Mouse (Mus musculus): ENCODE measurements around the gene BB287469. TPM values are rescaled to one million over a fixed set of nuclear protein-coding genes. Genes with fewer than 3 reads are reported as not detected.
"Not testable (repeated sequence)": the region's sequence is repeated elsewhere in the genome, so short reads cannot be mapped to it uniquely, and the experiment has no call there.

The BB287469 gene
- not detected for polyA plus RNA-seq (2012; fragmentation: generic; extraction: Trizol)
- long read RNA-seq, experiment 1 = 0 reads
- long read RNA-seq, experiment 2 = 0 reads

DNA sequence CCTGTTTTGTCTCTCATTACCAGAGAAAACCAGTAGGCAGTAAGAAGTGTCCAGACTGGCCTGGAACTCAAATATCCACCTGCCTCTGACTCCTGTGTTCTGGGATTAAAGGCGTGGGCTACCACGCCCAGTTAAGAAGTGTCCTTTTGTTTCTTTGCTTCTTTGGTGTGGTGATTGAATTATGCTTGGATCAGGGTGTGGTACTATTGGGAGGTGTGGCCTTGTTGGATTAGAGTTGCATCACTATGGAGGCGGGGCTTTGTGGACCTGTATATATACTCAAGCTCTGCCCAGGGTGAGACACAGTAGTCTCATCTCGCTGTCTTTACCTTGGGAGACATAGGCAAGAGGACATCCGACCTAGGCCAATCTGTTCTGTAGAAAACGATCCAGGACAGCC is at the start of gene BB287469:
TSS of gene BB287469 (plus strand) at position 301 of the 400 bp plus-strand sequence.
- not testable (repeated sequence) for H3K79me3 ChIP-seq (ENCODE audit: low read depth); H3K36me3 ChIP-seq (ENCODE audit: control insufficient read depth, insufficient read depth); H3K4me3 ChIP-seq (ENCODE audit: insufficient read depth, poor library complexity, severe bottlenecking); H3ac ChIP-seq (ENCODE audit: control insufficient read depth, insufficient read length, low read depth); H3K79me2 ChIP-seq (ENCODE audit: control insufficient read depth, insufficient read depth); H3K27me3 ChIP-seq (ENCODE audit: control insufficient read depth, insufficient read depth, insufficient read length)

GRCm38 (mm10) chr12:87775655-87776054 is 40.7 kb upstream of the BB287469 start, which contains the start of gene Gm21319:
Gene Gm21319, minus strand, starts transcription at chr12:87775755.
- H3ac ChIP-seq (ENCODE audit: control insufficient read depth, insufficient read length, low read depth); H3K79me3 ChIP-seq (ENCODE audit: low read depth); H3K4me3 ChIP-seq (ENCODE audit: insufficient read depth, poor library complexity, severe bottlenecking); H3K36me3 ChIP-seq (ENCODE audit: control insufficient read depth, insufficient read depth); H3K27me3 ChIP-seq (ENCODE audit: control insufficient read depth, insufficient read depth, insufficient read length); H3K79me2 ChIP-seq (ENCODE audit: control insufficient read depth, insufficient read depth): not testable (repeated sequence)

- not testable (repeated sequence) for H3ac ChIP-seq (ENCODE audit: control insufficient read depth, insufficient read length, low read depth); H3K79me3 ChIP-seq (ENCODE audit: low read depth); H3K79me2 ChIP-seq (ENCODE audit: control insufficient read depth, insufficient read depth); H3K36me3 ChIP-seq (ENCODE audit: control insufficient read depth, insufficient read depth); H3K4me3 ChIP-seq (ENCODE audit: insufficient read depth, poor library complexity, severe bottlenecking); H3K27me3 ChIP-seq (ENCODE audit: control insufficient read depth, insufficient read depth, insufficient read length)
Observed at GRCm38 (mm10) chr12:87795212-87795611, 21.2 kb upstream of the BB287469 start, which contains the start of gene Gm21936. Gene Gm21936, plus strand, starts transcription at chr12:87795512.

DNA sequence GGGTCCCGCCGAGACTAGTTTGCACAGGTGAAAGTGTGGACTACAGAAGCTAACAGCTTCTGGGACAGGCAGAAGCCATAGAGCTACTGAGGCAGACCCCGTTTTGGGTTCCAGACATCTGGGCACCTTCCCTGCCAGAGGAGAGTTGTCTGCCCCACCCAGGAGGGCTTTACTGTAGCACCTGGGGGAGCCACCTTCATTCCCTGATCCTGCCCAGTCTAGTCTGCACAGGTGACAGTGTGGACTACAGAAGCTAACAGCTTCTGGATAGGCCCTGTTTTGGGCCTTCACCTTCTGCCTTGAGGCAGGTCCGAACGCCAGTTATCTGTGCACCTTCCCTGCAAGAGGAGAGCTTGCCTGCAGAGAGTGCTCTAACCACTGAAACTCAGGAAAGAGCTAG is 18.4 kb upstream of the BB287469 start:
- not testable (repeated sequence) for H3K4me3 ChIP-seq (ENCODE audit: insufficient read depth, poor library complexity, severe bottlenecking); H3K79me3 ChIP-seq (ENCODE audit: low read depth); H3K36me3 ChIP-seq (ENCODE audit: control insufficient read depth, insufficient read depth); H3ac ChIP-seq (ENCODE audit: control insufficient read depth, insufficient read length, low read depth); H3K27me3 ChIP-seq (ENCODE audit: control insufficient read depth, insufficient read depth, insufficient read length); H3K79me2 ChIP-seq (ENCODE audit: control insufficient read depth, insufficient read depth)

DNA sequence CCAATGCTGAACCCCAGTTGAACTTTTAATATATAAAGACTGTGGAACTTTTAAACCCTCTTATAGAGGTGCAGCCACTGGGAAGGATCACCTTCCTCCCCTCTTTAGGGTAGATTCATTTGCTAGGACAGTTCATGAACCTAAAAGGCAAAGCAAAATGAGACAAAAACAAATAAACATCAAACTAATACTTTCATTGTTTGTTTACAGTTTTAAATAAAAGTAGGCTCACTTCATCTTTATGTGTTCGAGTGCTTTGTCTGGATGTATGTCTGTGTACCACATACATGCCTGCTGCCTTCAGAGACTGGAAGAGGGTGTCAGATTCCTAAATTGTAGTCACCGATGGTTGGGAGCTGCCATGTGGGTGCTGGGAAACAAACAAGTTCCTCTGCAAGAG is 25.9 kb downstream of the BB287469 start, which contains the start of gene Gm2001:
TSS of gene Gm2001 (minus strand) at position 101 of the 400 bp plus-strand sequence.
- not testable (repeated sequence) for H3K27me3 ChIP-seq (ENCODE audit: control insufficient read depth, insufficient read depth, insufficient read length); H3ac ChIP-seq (ENCODE audit: control insufficient read depth, insufficient read length, low read depth); H3K79me3 ChIP-seq (ENCODE audit: low read depth); H3K4me3 ChIP-seq (ENCODE audit: insufficient read depth, poor library complexity, severe bottlenecking); H3K79me2 ChIP-seq (ENCODE audit: control insufficient read depth, insufficient read depth); H3K36me3 ChIP-seq (ENCODE audit: control insufficient read depth, insufficient read depth)

DNA sequence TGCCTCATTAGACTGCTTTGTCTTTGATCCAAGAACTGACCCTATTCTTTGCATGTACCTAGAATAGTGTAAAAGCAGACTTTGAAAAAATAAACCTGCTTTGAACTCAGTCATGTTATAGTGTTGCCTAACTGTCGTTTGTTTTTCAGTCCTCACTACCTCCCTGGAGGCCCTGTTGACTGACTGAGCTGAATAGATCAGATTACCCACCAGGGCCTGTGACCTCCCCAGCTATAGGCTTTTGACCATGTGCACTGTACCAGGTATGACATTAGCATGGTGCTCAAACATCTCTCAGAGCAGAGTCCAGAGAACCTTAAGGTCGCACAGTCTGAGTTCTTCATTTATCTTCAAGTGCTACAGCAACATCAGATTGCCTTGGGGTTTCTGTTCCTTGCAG is 34.3 kb downstream of the BB287469 start:
- not testable (repeated sequence) for H3ac ChIP-seq (ENCODE audit: control insufficient read depth, insufficient read length, low read depth); H3K79me3 ChIP-seq (ENCODE audit: low read depth); H3K36me3 ChIP-seq (ENCODE audit: control insufficient read depth, insufficient read depth); H3K27me3 ChIP-seq (ENCODE audit: control insufficient read depth, insufficient read depth, insufficient read length); H3K4me3 ChIP-seq (ENCODE audit: insufficient read depth, poor library complexity, severe bottlenecking); H3K79me2 ChIP-seq (ENCODE audit: control insufficient read depth, insufficient read depth)

- H3K79me3 ChIP-seq (ENCODE audit: low read depth); H3K4me3 ChIP-seq (ENCODE audit: insufficient read depth, poor library complexity, severe bottlenecking); H3K36me3 ChIP-seq (ENCODE audit: control insufficient read depth, insufficient read depth): not testable (repeated sequence)
Observed at GRCm38 (mm10) chr12:87856067-87856466, 39.7 kb downstream of the BB287469 start.

GRCm38 (mm10) chr12:87861740-87862692 is 45.6 kb downstream of the BB287469 start:
- not testable (repeated sequence) for H3K79me3 ChIP-seq (ENCODE audit: low read depth); H3ac ChIP-seq (ENCODE audit: control insufficient read depth, insufficient read length, low read depth); H3K79me2 ChIP-seq (ENCODE audit: control insufficient read depth, insufficient read depth); H3K27me3 ChIP-seq (ENCODE audit: control insufficient read depth, insufficient read depth, insufficient read length); H3K4me3 ChIP-seq (ENCODE audit: insufficient read depth, poor library complexity, severe bottlenecking); H3K36me3 ChIP-seq (ENCODE audit: control insufficient read depth, insufficient read depth)

More at GRCm38 (mm10) chr12:87856067-87856466, 39.7 kb downstream of the BB287469 start:
- not testable (repeated sequence) for H3K79me2 ChIP-seq (ENCODE audit: control insufficient read depth, insufficient read depth); H3ac ChIP-seq (ENCODE audit: control insufficient read depth, insufficient read length, low read depth); H3K27me3 ChIP-seq (ENCODE audit: control insufficient read depth, insufficient read depth, insufficient read length)

GRCm38 (mm10) chr12:87863638-87864037 is 47.3 kb downstream of the BB287469 start:
- not testable (repeated sequence) for H3K4me3 ChIP-seq (ENCODE audit: insufficient read depth, poor library complexity, severe bottlenecking); H3K79me2 ChIP-seq (ENCODE audit: control insufficient read depth, insufficient read depth); H3ac ChIP-seq (ENCODE audit: control insufficient read depth, insufficient read length, low read depth); H3K27me3 ChIP-seq (ENCODE audit: control insufficient read depth, insufficient read depth, insufficient read length); H3K79me3 ChIP-seq (ENCODE audit: low read depth); H3K36me3 ChIP-seq (ENCODE audit: control insufficient read depth, insufficient read depth)

GRCm38 (mm10) chr12:87864048-87864447 is 47.7 kb downstream of the BB287469 start:
- H3K79me2 ChIP-seq (ENCODE audit: control insufficient read depth, insufficient read depth); H3K36me3 ChIP-seq (ENCODE audit: control insufficient read depth, insufficient read depth); H3K27me3 ChIP-seq (ENCODE audit: control insufficient read depth, insufficient read depth, insufficient read length); H3K4me3 ChIP-seq (ENCODE audit: insufficient read depth, poor library complexity, severe bottlenecking); H3ac ChIP-seq (ENCODE audit: control insufficient read depth, insufficient read length, low read depth); H3K79me3 ChIP-seq (ENCODE audit: low read depth): not testable (repeated sequence)
